In genomic region chr11:98203351-98203911, GRCm38 (mm10) we compare ENCODE assay signal across 8 mouse cellular contexts. TPM values are rescaled to one million over a fixed set of nuclear protein-coding genes. Genes with fewer than 3 reads are reported as not detected.
DNase-seq lines count a peak whose midpoint lies in the region; ATAC-seq lines count a peak whose summit lies in the region.

No protein-coding gene starts in this region.

- peak overlapping the region; percentile 100 for H3K27ac ChIP-seq in heart, embryonic 10.5 days
- peak overlapping the region; percentile 100 for H3K27ac ChIP-seq in heart, embryonic 15.5 days
- H3K27ac ChIP-seq in limb, embryonic 10.5 days: peak overlapping the region; percentile 100

- peak; percentile 84 for DNase-seq in heart, embryonic 10.5 days (ENCODE audit: low spot score)
- no peak for DNase-seq in heart, adult 11 months
- peak; percentile 25 to 31 for DNase-seq in CD8-positive naive resting alpha-beta T cell, adult 2 months (ENCODE audit: low read depth in 2 of 2, low spot score in 2 of 2)
- peak; percentile 66 for DNase-seq in cerebellum, adult 9-11 months
- no peak for DNase-seq in limb, embryonic 10.5 days (ENCODE audit: low spot score)
- peak; percentile 37 to 44 for DNase-seq in natural killer cell, adult 2 months (ENCODE audit: low spot score in 2 of 2)
- DNase-seq in ovary, postnatal 36 days (ENCODE audit: low spot score): no peak

- peaks cover 11% of the 10 kb centered on the region for H3K36me3 ChIP-seq in heart, embryonic 10.5 days
- peaks cover 5% of the 10 kb centered on the region; the same call in 1 of the 2 replicates for H3K36me3 ChIP-seq in heart, embryonic 15.5 days
- peaks cover 26% of the 10 kb centered on the region for H3K36me3 ChIP-seq in limb, embryonic 10.5 days

- peak; percentile 37; the same call in 1 of the 2 replicates for ATAC-seq in heart, embryonic 15.5 days (replicated peaks; ENCODE audit: insufficient number of reproducible peaks, insufficient read depth, low FRiP score, low read depth)

- peak overlapping the region; percentile 95 for H3K4me3 ChIP-seq in heart, embryonic 10.5 days
- H3K4me3 ChIP-seq in heart, embryonic 15.5 days: peak overlapping the region; percentile 87
- peak overlapping the region; percentile 90 for H3K4me3 ChIP-seq in limb, embryonic 10.5 days

- under 1% methylated on average over 37 of the region's 37 CpGs for WGBS in heart, embryonic 10.5 days
- WGBS in heart, embryonic 15.5 days: under 1% methylated on average over 37 of the region's 37 CpGs
- WGBS in limb, embryonic 10.5 days: under 1% methylated on average over 37 of the region's 37 CpGs

- H3K27me3 ChIP-seq in heart, embryonic 10.5 days (ENCODE audit: insufficient read depth, poor library complexity, severe bottlenecking): no peaks in the 10 kb centered on the region
- H3K27me3 ChIP-seq in heart, embryonic 15.5 days: no peaks in the 10 kb centered on the region
- no peaks in the 10 kb centered on the region for H3K27me3 ChIP-seq in limb, embryonic 10.5 days (ENCODE audit: low read depth, poor library complexity, severe bottlenecking)

- H3K9me3 ChIP-seq in heart, embryonic 10.5 days: no peaks in the 10 kb centered on the region
- H3K9me3 ChIP-seq in heart, embryonic 15.5 days (replicated peaks): no peaks in the 10 kb centered on the region
- H3K9me3 ChIP-seq in limb, embryonic 10.5 days (replicated peaks): no peaks in the 10 kb centered on the region

- peak overlapping the region; percentile 79 for H3K4me2 ChIP-seq in heart, embryonic 15.5 days

- H3K4me1 ChIP-seq in heart, embryonic 10.5 days: 0 out of 2 replicates have a peak, but pooled peaks cover 3% of the 10 kb centered on the region
- H3K4me1 ChIP-seq in heart, embryonic 15.5 days (replicated peaks): peaks cover 8% of the 10 kb centered on the region
- peaks cover 14% of the 10 kb centered on the region for H3K4me1 ChIP-seq in limb, embryonic 10.5 days

- peak overlapping the region; percentile 95 for H3K9ac ChIP-seq in heart, embryonic 15.5 days

RNA-seq across cellular contexts. Expression of gene Cdk12, which starts 0.6 kb away (rescaled TPM):
- 7.9 and 10.9 TPM in 2 replicates for polyA plus RNA-seq in heart, embryonic 10.5 days (2016; fragmentation: Nextera tagmentation; extraction: Ambion mirVana)
- 6.1 and 7.0 TPM in 2 replicates for polyA plus RNA-seq in heart, embryonic 15.5 days (2015; fragmentation: Nextera tagmentation; extraction: Ambion mirVana)
- polyA plus RNA-seq in limb, embryonic 10.5 days (2016; fragmentation: Nextera tagmentation; extraction: Ambion mirVana): 12.2 and 14.6 TPM in 2 replicates

RNA-seq across cellular contexts. Expression of gene Med1, which starts 10.3 kb away (rescaled TPM):
- polyA plus RNA-seq in heart, embryonic 10.5 days (2016; fragmentation: Nextera tagmentation; extraction: Ambion mirVana): 43.7 and 51.5 TPM in 2 replicates
- 44.3 and 45.7 TPM in 2 replicates for polyA plus RNA-seq in heart, embryonic 15.5 days (2015; fragmentation: Nextera tagmentation; extraction: Ambion mirVana)
- polyA plus RNA-seq in limb, embryonic 10.5 days (2016; fragmentation: Nextera tagmentation; extraction: Ambion mirVana): 73.2 and 84.3 TPM in 2 replicates

RNA-seq across cellular contexts. Expression of gene Fbxl20, which starts 53.2 kb away (rescaled TPM):
- polyA plus RNA-seq in heart, embryonic 10.5 days (2016; fragmentation: Nextera tagmentation; extraction: Ambion mirVana): 13.6 and 13.9 TPM in 2 replicates
- 13.0 and 13.8 TPM in 2 replicates for polyA plus RNA-seq in heart, embryonic 15.5 days (2015; fragmentation: Nextera tagmentation; extraction: Ambion mirVana)
- polyA plus RNA-seq in limb, embryonic 10.5 days (2016; fragmentation: Nextera tagmentation; extraction: Ambion mirVana): 17.3 and 27.3 TPM in 2 replicates

Comparison
In these comparisons a context has a peak if more than half of its experiments do, and no peak if none do; other contexts are left out.
1. DNase-seq: peak in heart, embryonic 10.5 days (single experiment), CD8-positive naive resting alpha-beta T cell, adult 2 months (2 of 2), cerebellum, adult 9-11 months (single experiment) and natural killer cell, adult 2 months (2 of 2); none in heart, adult 11 months (single experiment), limb, embryonic 10.5 days (single experiment) and ovary, postnatal 36 days (single experiment).
2. Peak in every context shown above with its lines, with median percentiles within 50 percentile points of each other: H3K27ac ChIP-seq and H3K4me3 ChIP-seq.